33 mouse cellular contexts compared by ENCODE assay signal in genomic region chr4:35118851-35119250, GRCm38 (mm10). TPM values are rescaled to one million over a fixed set of nuclear protein-coding genes. Genes with fewer than 3 reads are reported as not detected.
"Had no signal": no experiment of that assay in that cellular context is flagged by ENCODE, and none has a peak within 500 bp of the region (broad histone marks: within the 10 kb centered on the region; RNA-seq: fewer than 3 reads in every experiment).

No protein-coding gene starts in this region.

- H3K4me2 ChIP-seq: embryonic facial prominence, embryonic 12.5 days; embryonic facial prominence, embryonic 13.5 days; embryonic facial prominence, embryonic 15.5 days; forebrain, embryonic 12.5 days; forebrain, embryonic 13.5 days; forebrain, embryonic 15.5 days had no signal

- H3K9ac ChIP-seq: embryonic facial prominence, embryonic 12.5 days; embryonic facial prominence, embryonic 13.5 days; embryonic facial prominence, embryonic 15.5 days; forebrain, embryonic 12.5 days; forebrain, embryonic 13.5 days; forebrain, embryonic 15.5 days; forebrain, postnatal 0 days had no signal

- ATAC-seq: forebrain, embryonic 13.5 days; forebrain, embryonic 14.5 days; forebrain, embryonic 15.5 days; forebrain, embryonic 16.5 days; forebrain, postnatal 0 days had no signal

- H3K4me3 ChIP-seq: embryonic facial prominence, embryonic 10.5 days; embryonic facial prominence, embryonic 12.5 days; embryonic facial prominence, embryonic 13.5 days; embryonic facial prominence, embryonic 15.5 days; erythroblast, embryonic 14.5 days; forebrain, embryonic 10.5 days; forebrain, embryonic 12.5 days; forebrain, embryonic 13.5 days; forebrain, embryonic 15.5 days; gastrocnemius, adult 2 months had no signal

- H3K9me3 ChIP-seq: embryonic facial prominence, embryonic 10.5 days; embryonic facial prominence, embryonic 12.5 days; embryonic facial prominence, embryonic 13.5 days; embryonic facial prominence, embryonic 15.5 days; forebrain, embryonic 10.5 days; forebrain, embryonic 12.5 days; forebrain, embryonic 13.5 days; forebrain, embryonic 15.5 days had no signal

- H3K27me3 ChIP-seq: embryonic facial prominence, embryonic 12.5 days; embryonic facial prominence, embryonic 13.5 days; forebrain, embryonic 12.5 days; forebrain, embryonic 13.5 days; forebrain, embryonic 15.5 days had no signal

- H3K27ac ChIP-seq: embryonic facial prominence, embryonic 10.5 days; embryonic facial prominence, embryonic 12.5 days; embryonic facial prominence, embryonic 13.5 days; embryonic facial prominence, embryonic 15.5 days; forebrain, embryonic 10.5 days; forebrain, embryonic 12.5 days; forebrain, embryonic 13.5 days; forebrain, embryonic 15.5 days; gastrocnemius, adult 2 months had no signal

- DNase-seq: cerebellum, adult 18-20 months; cerebellum, adult 2 months; cerebellum, adult 8-10 months; cerebellum, adult 9-10 months; cerebellum, adult 9-11 months; cerebellum, postnatal 10 days; cerebellum, postnatal 14 days; cerebellum, postnatal 25 days; cerebellum, postnatal 36 days; embryo, embryonic 11 days; forebrain, postnatal 0 days; gastrocnemius, adult 2 months; gastrocnemius, postnatal 10 days; gastrocnemius, postnatal 14 days; gastrocnemius, postnatal 25 days; gastrocnemius, postnatal 36 days; heart, adult 11 months; heart, adult 18-20 months had no signal

- H3K36me3 ChIP-seq: embryonic facial prominence, embryonic 10.5 days; embryonic facial prominence, embryonic 12.5 days; embryonic facial prominence, embryonic 13.5 days; embryonic facial prominence, embryonic 15.5 days; forebrain, embryonic 10.5 days; forebrain, embryonic 12.5 days; forebrain, embryonic 15.5 days had no signal

RNA-seq across cellular contexts. Expression of gene Ifnk, which starts 33.0 kb away (rescaled TPM):
- polyA plus RNA-seq: cerebellum, adult 2 months; cortical plate, adult 2 months; embryonic facial prominence, embryonic 14.5 days; embryonic facial prominence, embryonic 15.5 days; erythroblast, embryonic 14.5 days; forebrain, embryonic 13.5 days; forebrain, embryonic 14.5 days; forebrain, postnatal 0 days; frontal cortex, adult 2 months; gonadal fat pad, adult 2 months had no signal

RNA-seq across cellular contexts. Expression of gene Mob3b, which starts 38.4 kb away (rescaled TPM):
- polyA plus RNA-seq: erythroblast, embryonic 14.5 days had no signal
